Mouse (Mus musculus) heart, postnatal 0 days (tissue): Measurements from ENCODE around the gene Crtc3. TPM values are rescaled to one million over a fixed set of nuclear protein-coding genes. Genes with fewer than 3 reads are reported as not detected.

Experiments used
- ATAC-seq: fragments of 200-750 bp; cut with Nextera tagmentation; 2 replicates; pipeline ENCODE4 v1.8.0; 2017; ENCODE audit warnings: low read depth, moderate number of reproducible peaks, moderate library complexity; ENCODE audit not compliant: insufficient read depth
- DNase-seq: peaks from one replicate; pipeline ENCODE4 v3.0.0-alpha.2; 2016; ENCODE audit warnings: low spot score
- H3K27ac ChIP-seq: fragments of 300-500 bp; sonication (generic); 2 replicates; pipeline ENCODE4 v1.5.1; 2014; ENCODE audit warnings: low read depth, mild to moderate bottlenecking
- H3K27me3 ChIP-seq: fragments of 300-500 bp; sonication (generic); 2 replicates; pipeline ENCODE4 v1.6.1; 2014; ENCODE audit warnings: low read length, mixed read lengths; ENCODE audit not compliant: control insufficient read depth, insufficient read depth
- H3K36me3 ChIP-seq: fragments of 300-500 bp; sonication (generic); replicated peaks from 2 replicates; pipeline ENCODE4 v1.6.1; 2014; ENCODE audit warnings: low read length, mixed read lengths; ENCODE audit not compliant: control insufficient read depth, insufficient read depth
- H3K4me1 ChIP-seq: fragments of 300-500 bp; sonication (generic); 2 replicates; pipeline ENCODE4 v1.6.1; 2014; ENCODE audit warnings: antibody characterized with exemption; ENCODE audit not compliant: control insufficient read depth, insufficient read depth
- H3K4me2 ChIP-seq: fragments of 300-500 bp; sonication (generic); 2 replicates; pipeline ENCODE4 v1.6.1; 2014; ENCODE audit warnings: low read depth, mild to moderate bottlenecking, low read length, moderate library complexity
- H3K4me3 ChIP-seq: fragments of 300-500 bp; sonication (generic); 2 replicates; pipeline ENCODE4 v1.5.1; 2014; ENCODE audit warnings: low read depth, low read length
- H3K9ac ChIP-seq: fragments of 300-500 bp; sonication (generic); replicated peaks from 2 replicates; pipeline ENCODE4 v1.6.1; 2014; ENCODE audit warnings: low read depth, low read length, mixed read lengths
- H3K9me3 ChIP-seq: fragments of 300-500 bp; sonication (generic); replicated peaks from 2 replicates; pipeline ENCODE4 v1.6.1; 2016; ENCODE audit warnings: low read length; ENCODE audit not compliant: control insufficient read depth
- CTCF ChIP-seq: IDR thresholded peaks from 2 replicates; pipeline ENCODE4 v1.5.1; 2016; ENCODE audit warnings: antibody characterized with exemption, control low read depth, low read depth
- EP300 ChIP-seq: IDR thresholded peaks from 2 replicates; pipeline ENCODE4 v1.6.1; 2016; ENCODE audit warnings: antibody characterized with exemption, low read depth
- WGBS: fragments of 180-500 bp; shearing (Covaris S2); extraction: QIAGEN DNeasy Blood & Tissue Kit; methylation state at CpG from one replicate; pipeline ENCODE4 v1.1.7; 2014; 5-methylcytosine and 5-hydroxymethylcytosine counted together
- polyA plus RNA-seq: library from polyadenylated mRNA; unstranded; fragments of >200 nt; fragmentation: Nextera tagmentation; extraction: Ambion mirVana; gene quantifications from 2 replicates; pipeline ENCODE4 v1.2.1, GENCODE M21; 2015
- total RNA-seq: library from RNA; depleted of rRNA; stranded (reverse); fragments of >200 nt; gene quantifications from 2 replicates; pipeline ENCODE4 v1.2.3, GENCODE M21; 2014; ENCODE audit warnings: low replicate concordance

Crtc3 gene
- total and polyA plus RNA-seq, 2 experiments from 2014 or later: 11.4 to 24.9 TPM

GRCm38 (mm10) chr7:80666198-80666915 lies 22.3 kb downstream of the Crtc3 start:
- no peaks in the 10 kb centered on the region for H3K9me3 ChIP-seq
- peak; percentile 91 for ATAC-seq
- peaks cover 20% of the 10 kb centered on the region for H3K4me1 ChIP-seq
- no peak overlapping the region; the same call in 1 of the 2 replicates for H3K9ac ChIP-seq
- no peak for TF ChIP-seq CTCF
- TF ChIP-seq EP300: no peak
- peak; percentile 84 for DNase-seq
- WGBS: 31% methylated on average over 10 of the region's 10 CpGs
- no peaks in the 10 kb centered on the region for H3K36me3 ChIP-seq
- H3K27ac ChIP-seq: peak overlapping the region; percentile 87
- no peaks in the 10 kb centered on the region for H3K27me3 ChIP-seq
- H3K4me2 ChIP-seq: peak overlapping the region; percentile 20
- no peak overlapping the region for H3K4me3 ChIP-seq

- Histone ChIP-seq H3K4me1 (peaks cover 40% of the 10 kb centered on the region), H3K9ac (no peak overlapping the region), H3K4me3 (no peak overlapping the region), H3K27ac (peak overlapping the region; percentile 62; the same call in 1 of the 2 replicates), H3K4me2 (no peak overlapping the region), H3K27me3 (no peaks in the 10 kb centered on the region), H3K9me3 (no peaks in the 10 kb centered on the region), H3K36me3 (no peaks in the 10 kb centered on the region)
- no peak for ATAC-seq
- WGBS: 86% methylated on average over 4 of the region's 4 CpGs
- TF ChIP-seq CTCF (no peak), EP300 (no peak)
- no peak for DNase-seq
Observed at GRCm38 (mm10) chr7:80661082-80661481, 27.6 kb downstream of the Crtc3 start.

GRCm38 (mm10) chr7:80660619-80661018 lies 28.1 kb downstream of the Crtc3 start:
- TF ChIP-seq CTCF (no peak), EP300 (no peak)
- no peak overlapping the region for H3K9ac ChIP-seq
- no peaks in the 10 kb centered on the region for H3K36me3 ChIP-seq
- no peaks in the 10 kb centered on the region for H3K27me3 ChIP-seq
- no peak overlapping the region for H3K4me2 ChIP-seq
- H3K4me3 ChIP-seq: no peak overlapping the region
- H3K4me1 ChIP-seq: peaks cover 40% of the 10 kb centered on the region
- H3K9me3 ChIP-seq: no peaks in the 10 kb centered on the region
- peak overlapping the region; percentile 62 for H3K27ac ChIP-seq
- peak; percentile 41 for DNase-seq
- peak; percentile 47; the same call in 1 of the 2 replicates for ATAC-seq
- 40% methylated on average over 4 of the region's 4 CpGs for WGBS

GRCm38 (mm10) chr7:80657896-80658295 lies 30.8 kb downstream of the Crtc3 start:
- peak overlapping the region; percentile 69 for H3K27ac ChIP-seq
- 0 out of 2 replicates have a peak overlapping the region, but pooled peaks have one; percentile 23 for H3K9ac ChIP-seq
- H3K4me2 ChIP-seq: no peak overlapping the region
- no peaks in the 10 kb centered on the region for H3K9me3 ChIP-seq
- no peak overlapping the region for H3K4me3 ChIP-seq
- peak; percentile 60 for DNase-seq
- 21% methylated on average over 8 of the region's 8 CpGs for WGBS
- 0 out of 2 replicates have a peak, but pooled peaks have one; percentile 27 for ATAC-seq
- TF ChIP-seq CTCF (no peak), EP300 (no peak)
- no peaks in the 10 kb centered on the region for H3K36me3 ChIP-seq
- no peaks in the 10 kb centered on the region for H3K27me3 ChIP-seq
- H3K4me1 ChIP-seq: peaks cover 58% of the 10 kb centered on the region

- TF ChIP-seq EP300: no peak
- Histone ChIP-seq H3K4me1 (peaks cover 51% of the 10 kb centered on the region), H3K27ac (peak overlapping the region; percentile 77), H3K4me3 (no peak overlapping the region), H3K9me3 (no peaks in the 10 kb centered on the region), H3K27me3 (no peaks in the 10 kb centered on the region), H3K4me2 (no peak overlapping the region), H3K36me3 (peaks cover under 1% of the 10 kb centered on the region; the same call in 1 of the 2 replicates), H3K9ac (no peak overlapping the region)
- peak; percentile 65 for DNase-seq
- peak; percentile 59 for ATAC-seq
- WGBS: 42% methylated on average over 6 of the region's 6 CpGs
Observed at GRCm38 (mm10) chr7:80655350-80656013, 33.2 kb downstream of the Crtc3 start.
